Mouse (Mus musculus) brain, embryonic 14.5 days (tissue): ENCODE data around the gene 1110051M20Rik. TPM values are rescaled to one million over a fixed set of nuclear protein-coding genes. Genes with fewer than 3 reads are reported as not detected.
"Not testable (repeated sequence)": the region's sequence is repeated elsewhere in the genome, so short reads cannot be mapped to it uniquely, and the experiment has no call there.

Experiments
- DNase-seq: peaks from one replicate; pipeline ENCODE4 v3.0.0-alpha.2; 2011; ENCODE audit warnings: low read depth
- CTCF ChIP-seq: fragments of 200-500 bp; IDR thresholded peaks from 2 replicates; pipeline ENCODE4 v1.5.1; 2012; ENCODE audit warnings: inconsistent platforms, mild to moderate bottlenecking, moderate library complexity, borderline replicate concordance; ENCODE audit not compliant: insufficient read depth, insufficient read length; ENCODE audit errors: extremely low read depth
- POLR2A ChIP-seq: fragments of 200-500 bp; IDR thresholded peaks from 2 replicates; pipeline ENCODE4 v1.6.1; 2012; ENCODE audit warnings: mild to moderate bottlenecking, inconsistent platforms, borderline replicate concordance; ENCODE audit not compliant: poor library complexity, insufficient read depth, insufficient read length, severe bottlenecking; ENCODE audit errors: extremely low read depth
- polyA plus RNA-seq: library from polyadenylated mRNA; depleted of rRNA; stranded (reverse); fragments of >200 nt; gene quantifications from 2 replicates; pipeline ENCODE4 v1.2.3, GENCODE M21; 2012; rRNA removed

The 1110051M20Rik gene
- polyA plus RNA-seq, result 82.7 and 86.3 TPM in 2 replicates

- no peak for TF ChIP-seq POLR2A
- no peak for TF ChIP-seq CTCF
- peak; percentile 98 for DNase-seq
These were observed at the start of gene 1110051M20Rik for GRCm38 (mm10) chr2:91444286-91444892. TSS of gene 1110051M20Rik (minus strand) at chr2:91444704.

GRCm38 (mm10) chr2:91493981-91494380 lies 49.5 kb upstream of the 1110051M20Rik start:
- TF ChIP-seq POLR2A (no peak), CTCF (no peak)
- no peak for DNase-seq

GRCm38 (mm10) chr2:91492071-91492635 lies 47.6 kb upstream of the 1110051M20Rik start:
- no peak for TF ChIP-seq POLR2A
- TF ChIP-seq CTCF, result no peak
- DNase-seq, result no peak

GRCm38 (mm10) chr2:91487295-91487694 lies 42.8 kb upstream of the 1110051M20Rik start:
- not testable (repeated sequence) for DNase-seq

- DNase-seq, result no peak
- TF ChIP-seq POLR2A (no peak), CTCF (no peak)
These were observed 40.8 kb upstream of the 1110051M20Rik start for GRCm38 (mm10) chr2:91485256-91485655.

GRCm38 (mm10) chr2:91484698-91485097 lies 40.2 kb upstream of the 1110051M20Rik start:
- TF ChIP-seq POLR2A (no peak), CTCF (no peak)
- no peak for DNase-seq

GRCm38 (mm10) chr2:91480805-91481514 lies 36.5 kb upstream of the 1110051M20Rik start:
- no peak for TF ChIP-seq POLR2A
- peak; percentile 76; the same call in 1 of the 2 replicates for TF ChIP-seq CTCF
- DNase-seq, result peak; percentile 91

GRCm38 (mm10) chr2:91480399-91480801 lies 35.9 kb upstream of the 1110051M20Rik start:
- DNase-seq, result peak; percentile 43
- no peak for TF ChIP-seq POLR2A
- no peak for TF ChIP-seq CTCF

- no peak for TF ChIP-seq CTCF
- DNase-seq, result no peak
These were observed 32.3 kb upstream of the 1110051M20Rik start for GRCm38 (mm10) chr2:91476841-91477240.

- TF ChIP-seq CTCF (no peak), POLR2A (no peak)
- DNase-seq, result no peak
These were observed 31.8 kb upstream of the 1110051M20Rik start for GRCm38 (mm10) chr2:91476251-91476661.

GRCm38 (mm10) chr2:91475791-91476190 lies 31.3 kb upstream of the 1110051M20Rik start:
- no peak for TF ChIP-seq POLR2A
- no peak for TF ChIP-seq CTCF
- no peak for DNase-seq

GRCm38 (mm10) chr2:91474358-91474757 lies 29.9 kb upstream of the 1110051M20Rik start:
- TF ChIP-seq CTCF (no peak), POLR2A (no peak)
- DNase-seq, result no peak
